Mouse (Mus musculus): ENCODE measurements around the gene Myo1c. TPM values are rescaled to one million over a fixed set of nuclear protein-coding genes. Genes with fewer than 3 reads are reported as not detected.

The Myo1c gene
- polyA plus RNA-seq, 1 experiment from 2014 or later = 12.6 TPM

DNA sequence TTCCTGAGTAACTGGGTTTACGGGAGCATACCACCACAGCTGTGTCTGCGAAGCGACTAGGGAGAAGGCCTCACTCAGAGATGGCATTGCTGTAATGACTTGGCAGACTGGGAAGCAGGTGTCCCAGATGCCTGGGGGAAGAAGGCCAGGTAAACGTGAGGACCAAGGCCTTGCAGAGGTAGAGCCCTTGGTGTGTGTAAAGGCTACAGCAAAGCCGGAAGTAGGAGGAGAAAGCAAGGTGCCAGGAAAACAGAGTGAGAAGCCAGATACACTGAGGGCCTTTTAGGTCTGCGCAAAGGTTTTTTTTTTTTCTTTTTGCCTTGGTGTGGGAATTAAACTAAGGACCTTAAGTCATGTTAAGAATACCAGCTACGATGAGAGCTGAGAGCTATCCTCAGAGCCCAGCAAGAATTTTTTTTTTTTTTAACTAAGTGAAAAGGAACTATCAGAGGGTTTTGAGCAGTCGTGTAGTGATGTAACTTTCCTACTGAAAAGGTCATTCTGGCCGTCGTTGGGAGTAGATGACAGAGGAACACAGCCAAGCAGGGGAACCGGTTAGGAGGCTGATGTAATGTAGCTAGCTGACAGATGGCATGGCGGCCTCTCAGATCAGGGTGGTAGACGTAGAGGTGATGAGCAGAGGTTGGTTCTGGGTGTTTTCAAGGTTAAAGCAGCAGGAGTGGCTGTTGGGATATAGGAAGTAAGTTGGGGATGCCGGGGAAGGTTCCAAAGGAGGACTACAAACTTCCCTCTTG is 8.9 kb downstream of the Myo1c start:
- peaks cover 26% of the 10 kb centered on the region for H3K4me1 ChIP-seq (replicated peaks)
- no peaks in the 10 kb centered on the region for H3K36me3 ChIP-seq
- H3K27me3 ChIP-seq = peaks cover 12% of the 10 kb centered on the region
- H3K4me2 ChIP-seq = no peak overlapping the region
- no peak overlapping the region for H3K4me3 ChIP-seq
- no peak for ATAC-seq (ENCODE audit: low FRiP score, low read depth)
- WGBS = 80% methylated on average over 14 of the region's 14 CpGs
- no peak overlapping the region for H3K9ac ChIP-seq
- H3K27ac ChIP-seq (replicated peaks) = no peak overlapping the region
- H3K9me3 ChIP-seq = no peaks in the 10 kb centered on the region

- WGBS = 93% methylated on average over 12 of the region's 12 CpGs
These were observed 9.8 kb downstream of the Myo1c start for GRCm38 (mm10) chr11:75660081-75660590.

GRCm38 (mm10) chr11:75660941-75661800 is 10.9 kb downstream of the Myo1c start:
- H3K4me1 ChIP-seq (replicated peaks) = peaks cover 7% of the 10 kb centered on the region
- H3K4me3 ChIP-seq = no peak overlapping the region
- H3K36me3 ChIP-seq = peaks cover 5% of the 10 kb centered on the region; the same call in 1 of the 2 replicates
- no peak overlapping the region for H3K4me2 ChIP-seq
- H3K9ac ChIP-seq = no peak overlapping the region
- H3K27me3 ChIP-seq = no peaks in the 10 kb centered on the region
- no peak for ATAC-seq (ENCODE audit: low FRiP score, low read depth)
- WGBS = 91% methylated on average over 21 of the region's 21 CpGs
- H3K9me3 ChIP-seq = no peaks in the 10 kb centered on the region
- H3K27ac ChIP-seq (replicated peaks) = no peak overlapping the region

More at GRCm38 (mm10) chr11:75660081-75660590, 9.8 kb downstream of the Myo1c start:
- H3K9ac ChIP-seq = no peak overlapping the region
- H3K9me3 ChIP-seq = no peaks in the 10 kb centered on the region
- peaks cover 2% of the 10 kb centered on the region for H3K27me3 ChIP-seq
- no peaks in the 10 kb centered on the region for H3K36me3 ChIP-seq
- peaks cover 16% of the 10 kb centered on the region for H3K4me1 ChIP-seq (replicated peaks)
- H3K27ac ChIP-seq (replicated peaks) = no peak overlapping the region
- H3K4me2 ChIP-seq = no peak overlapping the region
- ATAC-seq (ENCODE audit: low FRiP score, low read depth) = no peak
- H3K4me3 ChIP-seq = no peak overlapping the region

DNA sequence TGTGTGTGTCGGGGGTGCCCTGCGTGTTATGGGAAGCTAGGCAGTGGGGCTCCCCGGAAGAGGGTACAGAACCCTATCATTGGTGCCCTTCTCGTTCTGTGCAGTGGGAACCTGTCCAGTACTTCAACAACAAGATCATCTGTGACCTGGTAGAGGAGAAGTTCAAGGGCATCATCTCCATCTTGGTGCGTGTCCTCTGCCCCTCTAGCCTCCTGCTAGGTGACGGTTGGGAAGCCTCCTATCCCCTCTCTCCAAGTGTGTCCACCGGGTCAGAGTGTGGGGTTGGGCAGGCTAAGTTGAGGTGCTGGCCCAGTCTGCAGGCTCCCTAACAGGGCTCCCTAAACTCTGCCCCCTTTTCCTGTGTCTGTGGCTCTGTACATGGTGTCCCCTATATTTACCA is 11.8 kb downstream of the Myo1c start:
- WGBS = 95% methylated on average over 7 of the region's 7 CpGs
- Histone ChIP-seq H3K27me3 (no peaks in the 10 kb centered on the region), H3K4me1 (replicated peaks) (no peaks in the 10 kb centered on the region), H3K36me3 (peaks cover 5% of the 10 kb centered on the region; the same call in 1 of the 2 replicates), H3K9me3 (no peaks in the 10 kb centered on the region), H3K9ac (no peak overlapping the region), H3K4me2 (no peak overlapping the region), H3K27ac (replicated peaks) (no peak overlapping the region), H3K4me3 (no peak overlapping the region)
- ATAC-seq (ENCODE audit: low FRiP score, low read depth) = no peak

DNA sequence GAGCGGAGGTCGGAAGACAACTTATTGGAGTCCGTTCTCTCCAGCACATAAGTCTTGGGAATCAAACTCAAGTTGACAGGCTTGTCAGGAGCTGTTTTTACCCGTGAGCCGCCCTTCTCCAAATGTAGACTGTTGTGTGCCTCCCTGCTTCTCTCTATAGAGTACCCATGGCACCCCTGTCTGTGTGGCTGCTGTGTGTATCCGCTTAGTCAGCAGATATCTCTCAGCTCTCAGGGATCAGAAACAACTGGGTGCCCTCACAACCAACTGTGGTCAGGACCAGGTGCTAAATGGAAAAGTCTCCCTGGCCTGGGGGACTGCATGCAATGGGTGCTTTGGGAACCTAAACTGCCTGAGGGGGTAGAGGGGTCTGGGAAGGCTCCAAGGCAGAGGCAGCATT is 16.0 kb downstream of the Myo1c start:
- Histone ChIP-seq H3K9me3 (no peaks in the 10 kb centered on the region), H3K27me3 (no peaks in the 10 kb centered on the region), H3K4me2 (no peak overlapping the region), H3K4me3 (no peak overlapping the region), H3K9ac (no peak overlapping the region), H3K4me1 (replicated peaks) (no peaks in the 10 kb centered on the region), H3K27ac (replicated peaks) (no peak overlapping the region), H3K36me3 (peaks cover 13% of the 10 kb centered on the region; the same call in 1 of the 2 replicates)
- no peak for ATAC-seq (ENCODE audit: low FRiP score, low read depth)
- 96% methylated on average over 6 of the region's 6 CpGs for WGBS

DNA sequence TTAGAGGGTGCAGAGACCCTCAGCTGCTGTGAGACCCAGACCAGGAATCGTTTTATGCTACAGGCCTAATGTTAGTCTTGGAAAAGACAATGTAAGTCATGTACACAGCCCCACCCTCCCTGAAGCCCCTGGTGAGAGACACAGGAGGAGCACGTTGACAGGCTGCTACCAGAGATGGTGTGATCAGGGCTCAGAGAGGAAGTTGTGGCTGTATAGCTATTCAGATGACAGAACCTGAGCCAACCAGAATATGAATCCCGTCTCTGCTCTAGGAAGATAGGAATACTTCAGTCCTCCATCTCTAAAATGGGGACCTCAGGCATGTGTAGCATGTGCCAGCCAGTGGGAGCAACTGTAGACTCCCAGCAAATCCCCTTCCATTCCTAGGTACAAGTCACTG is 18.3 kb downstream of the Myo1c start:
- Histone ChIP-seq H3K4me1 (replicated peaks) (no peaks in the 10 kb centered on the region), H3K27me3 (no peaks in the 10 kb centered on the region)
- 87% methylated on average over 3 of the region's 3 CpGs for WGBS

GRCm38 (mm10) chr11:75669176-75669852 is 19.0 kb downstream of the Myo1c start:
- Histone ChIP-seq H3K27ac (replicated peaks) (no peak overlapping the region), H3K36me3 (peaks cover 13% of the 10 kb centered on the region; the same call in 1 of the 2 replicates), H3K4me1 (replicated peaks) (no peaks in the 10 kb centered on the region), H3K9ac (no peak overlapping the region), H3K9me3 (no peaks in the 10 kb centered on the region), H3K4me3 (no peak overlapping the region), H3K27me3 (no peaks in the 10 kb centered on the region), H3K4me2 (no peak overlapping the region)
- 90% methylated on average over 11 of the region's 11 CpGs for WGBS
- no peak for ATAC-seq (ENCODE audit: low FRiP score, low read depth)

More for the DNA sequence above, 18.3 kb downstream of the Myo1c start:
- H3K27ac ChIP-seq (replicated peaks) = no peak overlapping the region
- ATAC-seq (ENCODE audit: low FRiP score, low read depth) = no peak
- no peak overlapping the region for H3K9ac ChIP-seq
- peaks cover 13% of the 10 kb centered on the region; the same call in 1 of the 2 replicates for H3K36me3 ChIP-seq
- no peak overlapping the region for H3K4me2 ChIP-seq
- no peaks in the 10 kb centered on the region for H3K9me3 ChIP-seq
- H3K4me3 ChIP-seq = no peak overlapping the region

DNA sequence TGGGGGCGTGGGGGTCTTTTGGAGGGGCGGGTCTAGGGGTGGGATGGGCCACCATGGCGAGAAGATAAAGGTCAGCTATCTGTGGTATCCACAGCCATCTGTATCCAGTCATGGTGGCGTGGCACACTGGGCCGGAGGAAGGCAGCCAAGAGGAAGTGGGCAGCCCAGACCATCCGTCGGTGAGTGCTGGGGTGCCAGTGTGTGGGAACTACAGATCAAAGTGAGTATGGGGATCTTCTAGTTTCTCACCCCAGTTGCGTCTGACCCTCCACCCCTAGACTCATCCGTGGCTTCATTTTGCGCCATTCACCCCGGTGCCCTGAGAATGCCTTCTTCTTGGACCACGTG is 19.5 kb downstream of the Myo1c start:
- Histone ChIP-seq H3K4me1 (replicated peaks) (no peaks in the 10 kb centered on the region), H3K27me3 (no peaks in the 10 kb centered on the region), H3K36me3 (peaks cover 13% of the 10 kb centered on the region; the same call in 1 of the 2 replicates), H3K9me3 (no peaks in the 10 kb centered on the region), H3K4me3 (no peak overlapping the region), H3K4me2 (no peak overlapping the region), H3K9ac (no peak overlapping the region), H3K27ac (replicated peaks) (no peak overlapping the region)
- 96% methylated on average over 12 of the region's 12 CpGs for WGBS
- no peak for ATAC-seq (ENCODE audit: low FRiP score, low read depth)

- peaks cover 8% of the 10 kb centered on the region; the same call in 1 of the 2 replicates for H3K36me3 ChIP-seq
- ATAC-seq (ENCODE audit: low FRiP score, low read depth) = no peak
- no peaks in the 10 kb centered on the region for H3K27me3 ChIP-seq
- no peaks in the 10 kb centered on the region for H3K4me1 ChIP-seq (replicated peaks)
- H3K9me3 ChIP-seq = no peaks in the 10 kb centered on the region
- H3K9ac ChIP-seq = no peak overlapping the region
- WGBS = 78% methylated on average over 22 of the region's 22 CpGs
- H3K4me3 ChIP-seq = no peak overlapping the region
- H3K27ac ChIP-seq (replicated peaks) = no peak overlapping the region
- H3K4me2 ChIP-seq = no peak overlapping the region
These were observed 21.3 kb downstream of the Myo1c start for GRCm38 (mm10) chr11:75671426-75672180.

GRCm38 (mm10) chr11:75673411-75673810 is 23.1 kb downstream of the Myo1c start:
- Histone ChIP-seq H3K27ac (replicated peaks) (no peak overlapping the region), H3K36me3 (peaks cover 8% of the 10 kb centered on the region; the same call in 1 of the 2 replicates), H3K9me3 (no peaks in the 10 kb centered on the region), H3K4me2 (no peak overlapping the region), H3K9ac (no peak overlapping the region), H3K4me1 (replicated peaks) (0 out of 2 replicates have a peak, but pooled peaks cover under 1% of the 10 kb centered on the region), H3K4me3 (no peak overlapping the region), H3K27me3 (no peaks in the 10 kb centered on the region)
- 94% methylated on average over 5 of the region's 5 CpGs for WGBS
- ATAC-seq (ENCODE audit: low FRiP score, low read depth) = no peak

- Histone ChIP-seq H3K9ac (no peak overlapping the region), H3K36me3 (peaks cover 4% of the 10 kb centered on the region; the same call in 1 of the 2 replicates), H3K9me3 (no peaks in the 10 kb centered on the region), H3K27ac (replicated peaks) (no peak overlapping the region), H3K27me3 (no peaks in the 10 kb centered on the region), H3K4me3 (no peak overlapping the region), H3K4me2 (no peak overlapping the region), H3K4me1 (replicated peaks) (0 out of 2 replicates have a peak, but pooled peaks cover 3% of the 10 kb centered on the region)
- WGBS = 82% methylated on average over 3 of the region's 3 CpGs
- ATAC-seq (ENCODE audit: low FRiP score, low read depth) = no peak
These were observed 24.6 kb downstream of the Myo1c start for GRCm38 (mm10) chr11:75674875-75675274.

Measured in hindbrain, embryonic 15.5 days (tissue).